Mouse (Mus musculus) embryo, embryonic 9.5 days (tissue): ENCODE measurements at regions not wholly inside any gene's neighbourhood (a gene's known extent, or its start where the extent isn't known, plus 50 kb on each side); places are given as distances from the start of the nearest gene placed in this dataset.

Experiments used
- DNase-seq: peaks from one replicate; pipeline ENCODE4 v3.0.0-alpha.2; 2017; ENCODE audit errors: extremely low spot score

DNA sequence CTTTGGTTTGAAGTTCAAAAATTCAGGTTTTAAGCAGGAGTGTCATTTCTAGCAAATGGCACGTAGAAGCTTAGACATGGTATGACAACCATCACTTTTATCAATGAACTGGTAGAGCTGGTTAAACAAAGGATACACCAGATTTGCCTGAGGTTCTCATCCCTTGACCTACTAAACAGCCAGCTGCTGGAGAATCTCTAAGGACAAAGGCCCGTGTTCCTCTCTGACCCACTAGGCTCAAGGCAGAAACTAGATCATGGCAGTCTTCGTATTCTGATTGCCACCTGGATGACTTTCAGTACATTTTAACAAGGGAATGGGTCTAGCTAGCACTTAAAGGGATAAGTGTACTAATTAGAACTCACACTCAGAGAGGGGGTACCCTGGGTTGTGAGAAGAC, 155.2 kb upstream of the Bcl6 start:
- no peak for DNase-seq

DNA sequence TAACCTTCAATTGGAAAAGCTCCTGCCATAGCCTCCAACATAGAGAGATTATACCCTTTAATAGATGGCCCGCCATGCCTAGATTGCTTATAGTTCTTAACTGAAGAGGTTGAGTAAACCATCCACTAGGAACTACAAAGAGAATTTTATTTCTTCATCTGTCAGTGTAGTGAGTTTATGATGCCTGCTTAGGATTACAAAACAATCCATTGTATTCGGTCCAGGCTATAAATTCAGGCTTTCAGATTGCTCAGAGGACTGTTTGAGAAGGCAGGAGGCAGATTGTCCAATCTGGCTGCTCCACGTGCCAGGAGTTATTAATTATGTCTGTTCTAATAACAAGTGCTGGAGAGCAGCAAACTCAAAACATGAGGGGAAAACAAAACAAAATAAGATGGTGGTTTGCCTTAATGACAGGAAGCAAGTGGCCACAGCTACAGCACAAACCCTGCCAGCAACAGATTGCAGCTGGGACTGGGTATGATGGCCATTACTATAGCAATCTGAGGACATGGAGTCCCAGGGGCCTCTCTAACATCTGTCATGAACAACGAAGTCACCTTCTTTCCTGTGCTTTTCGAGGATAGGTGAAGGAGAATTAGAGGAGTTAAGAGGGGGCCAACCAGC, 154.4 kb upstream of the Bcl6 start:
- no peak for DNase-seq

DNA sequence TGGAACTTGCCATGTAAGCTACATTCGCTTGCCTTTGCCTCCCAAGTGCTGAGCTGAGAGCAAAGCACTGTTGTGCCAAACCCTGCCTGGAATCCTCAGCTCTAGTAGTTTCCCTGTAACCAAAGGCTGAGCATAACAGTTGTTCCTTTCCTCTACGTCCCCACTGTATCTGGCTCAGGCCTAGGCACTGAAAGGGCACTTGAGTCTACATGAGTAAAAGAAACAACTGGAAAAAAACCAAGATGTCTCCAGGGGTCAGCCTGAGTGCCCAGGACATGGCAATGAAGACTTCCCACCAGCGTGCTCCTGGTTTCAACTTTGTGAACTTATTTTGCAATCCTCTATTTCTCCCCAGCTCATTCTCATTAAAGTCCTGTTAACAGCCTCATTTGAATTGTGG, 150.5 kb upstream of the Bcl6 start:
- no peak for DNase-seq

DNA sequence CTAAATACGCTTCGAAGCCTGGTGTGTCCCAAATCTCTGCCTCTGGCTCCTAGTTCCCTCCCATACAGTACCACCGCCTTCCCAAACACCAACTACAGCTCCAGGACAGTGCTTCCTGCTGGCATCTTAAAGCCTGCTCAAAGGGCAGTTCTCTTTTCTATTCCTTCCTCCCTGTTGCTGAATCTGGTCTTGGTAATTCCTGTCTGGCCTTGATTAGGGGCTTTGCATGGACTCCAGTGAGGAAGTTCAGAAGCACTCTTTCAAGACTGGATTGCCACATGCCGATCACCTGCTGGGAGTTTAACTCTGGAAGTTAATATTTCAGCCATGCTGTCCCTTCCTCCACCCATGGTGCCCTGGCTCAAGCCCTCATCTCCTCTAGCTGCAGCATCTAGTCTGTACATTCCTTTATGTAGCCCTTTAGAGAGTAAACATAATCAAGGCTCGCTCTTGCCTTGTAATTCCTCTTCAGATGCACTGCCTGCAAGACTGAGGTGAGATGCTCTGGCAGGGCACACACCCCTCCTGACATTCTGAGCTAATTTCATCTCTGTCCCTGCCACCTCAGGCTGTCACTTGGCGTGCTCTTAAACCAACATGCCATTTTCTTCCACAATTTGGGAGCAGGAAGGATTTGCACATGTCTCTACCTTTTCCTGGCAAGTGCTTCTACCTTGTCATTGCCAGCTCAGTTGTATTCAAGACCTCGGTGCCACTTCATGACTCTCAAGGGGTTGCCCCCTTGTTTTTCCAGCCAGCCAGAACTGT, 148.8 kb upstream of the Bcl6 start:
- no peak for DNase-seq

DNA sequence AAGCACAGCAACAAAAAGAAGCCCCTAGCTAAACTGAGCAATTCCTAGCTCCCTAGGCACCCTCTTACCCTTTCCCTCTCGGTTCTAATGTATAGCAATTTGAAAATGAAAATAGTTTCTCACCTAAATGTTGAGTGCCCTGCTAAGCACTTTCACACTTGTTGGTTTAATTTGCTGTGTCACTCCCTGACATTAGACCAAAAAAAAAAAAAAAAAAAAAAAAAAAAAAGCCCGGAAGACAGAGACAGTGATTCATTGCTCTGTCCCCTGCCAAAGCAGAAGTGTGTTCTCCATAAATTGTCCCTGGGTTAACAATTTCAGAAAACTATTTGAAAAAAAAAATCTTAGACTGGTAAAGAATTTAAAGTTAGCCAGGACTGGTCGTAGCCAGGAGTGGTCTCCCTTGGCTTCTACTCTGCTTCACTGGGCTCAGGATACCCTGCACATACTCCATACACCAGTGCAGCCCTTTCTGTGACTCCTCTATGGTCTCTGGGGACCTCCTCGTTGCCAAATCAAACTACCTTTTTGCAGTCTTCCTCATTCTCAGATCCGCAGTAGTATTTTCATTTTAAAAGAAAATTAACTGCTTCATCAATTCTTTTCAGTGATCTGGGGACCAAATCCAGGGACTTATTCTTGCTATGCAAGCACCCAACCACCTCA, 148.0 kb upstream of the Bcl6 start:
- DNase-seq: no peak

DNA sequence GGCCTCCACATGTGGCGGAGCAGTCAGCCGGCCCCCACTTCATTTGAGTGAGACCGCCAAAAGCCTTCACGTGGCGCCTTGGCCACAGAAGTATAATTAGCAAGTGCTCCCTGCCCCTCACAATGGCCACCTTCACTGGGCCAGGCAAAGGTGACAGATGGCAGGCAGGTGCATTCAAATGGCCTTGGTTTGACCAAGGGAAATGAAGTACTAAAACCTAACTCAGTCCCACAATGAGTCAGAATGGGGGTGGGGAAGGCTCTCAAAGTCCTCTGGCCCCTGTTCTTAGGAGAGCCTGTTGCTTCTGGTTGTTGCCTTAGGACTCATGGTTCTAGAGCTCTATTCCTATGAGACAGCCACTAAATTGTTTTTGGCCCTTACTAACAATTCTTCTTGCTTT, 147.2 kb upstream of the Bcl6 start:
- DNase-seq: no peak

DNA sequence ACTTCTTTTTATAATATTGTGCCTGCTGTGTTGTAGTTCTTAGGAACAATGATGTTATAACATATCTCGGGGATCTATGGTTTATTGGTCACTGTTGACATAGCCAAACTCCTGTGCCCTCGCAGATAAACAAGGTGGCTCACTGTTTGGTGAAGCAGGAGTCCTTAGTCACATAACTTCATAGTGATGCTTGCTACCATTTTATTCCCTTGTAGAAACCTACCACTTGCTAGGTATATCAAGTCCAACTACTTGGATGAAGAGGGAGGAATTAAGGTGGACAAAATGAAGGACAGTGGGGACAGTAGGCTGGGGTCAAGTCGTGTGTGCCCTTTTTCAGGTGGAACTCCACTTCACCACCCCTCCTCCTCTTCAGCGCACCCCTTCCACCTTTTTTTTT, 146.7 kb upstream of the Bcl6 start:
- DNase-seq: no peak

DNA sequence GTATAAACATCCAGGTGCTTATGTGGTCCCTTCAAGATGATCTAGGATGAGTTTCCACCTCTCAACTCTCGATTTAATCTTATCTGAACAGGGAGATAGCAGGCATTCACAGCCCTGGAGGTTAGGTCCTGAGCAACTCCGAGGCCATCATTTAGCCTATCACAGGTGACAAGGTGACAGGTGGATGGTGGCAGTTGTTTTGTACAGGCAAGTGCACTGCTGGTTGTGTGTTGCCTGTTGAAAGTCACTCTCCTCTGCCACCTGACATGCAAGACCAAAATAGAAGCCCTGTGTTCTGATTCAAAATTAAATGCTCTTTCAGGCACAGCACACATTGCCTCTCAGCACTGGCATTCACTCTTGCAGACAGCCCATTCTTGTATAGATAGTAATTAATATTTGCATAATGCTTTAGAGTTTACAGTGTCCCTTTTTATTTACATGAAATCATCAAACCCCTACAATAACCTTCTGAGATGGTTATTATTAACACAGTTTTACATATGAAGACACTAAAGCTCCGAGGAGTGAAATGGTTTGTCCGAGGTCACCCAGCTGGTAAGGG, 145.9 kb upstream of the Bcl6 start:
- DNase-seq: no peak

DNA sequence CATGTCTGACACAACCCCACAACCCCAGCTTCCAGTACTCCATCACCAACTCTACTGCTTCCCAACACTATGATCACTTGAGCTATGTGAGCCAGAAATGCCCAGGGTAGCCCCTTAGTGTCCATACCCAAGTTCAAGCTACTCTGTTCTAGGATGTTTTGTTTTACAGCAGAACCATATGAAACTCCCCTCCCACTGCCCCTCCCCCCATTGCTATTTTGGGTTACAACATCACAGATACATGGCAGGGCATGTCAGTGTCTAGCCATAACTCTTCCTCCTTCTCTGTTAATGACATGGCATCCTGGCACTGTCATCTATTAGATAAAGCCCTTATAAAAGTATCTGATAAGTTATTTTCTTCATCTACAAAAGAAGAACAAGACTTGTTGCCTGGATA, 142.0 kb upstream of the Bcl6 start:
- no peak for DNase-seq

DNA sequence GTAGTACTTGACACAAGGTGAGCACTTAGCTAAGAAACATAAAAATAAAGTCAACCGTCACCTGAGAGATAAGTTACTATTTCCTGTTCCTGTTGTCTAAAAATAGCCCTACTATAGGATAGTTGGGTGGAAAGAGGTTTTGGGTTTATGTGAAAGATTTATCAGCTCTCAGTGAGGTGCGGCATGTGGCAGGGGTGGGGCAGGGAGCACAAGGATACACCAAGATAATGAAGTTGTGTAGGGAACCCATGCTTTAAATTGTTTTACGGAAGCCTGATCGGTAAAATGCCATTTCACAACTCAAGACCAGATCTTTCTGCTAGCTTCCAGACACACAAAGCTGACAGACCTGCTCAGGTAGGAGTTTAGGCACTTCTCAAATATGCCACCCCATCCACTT, 141.0 kb upstream of the Bcl6 start:
- no peak for DNase-seq

DNA sequence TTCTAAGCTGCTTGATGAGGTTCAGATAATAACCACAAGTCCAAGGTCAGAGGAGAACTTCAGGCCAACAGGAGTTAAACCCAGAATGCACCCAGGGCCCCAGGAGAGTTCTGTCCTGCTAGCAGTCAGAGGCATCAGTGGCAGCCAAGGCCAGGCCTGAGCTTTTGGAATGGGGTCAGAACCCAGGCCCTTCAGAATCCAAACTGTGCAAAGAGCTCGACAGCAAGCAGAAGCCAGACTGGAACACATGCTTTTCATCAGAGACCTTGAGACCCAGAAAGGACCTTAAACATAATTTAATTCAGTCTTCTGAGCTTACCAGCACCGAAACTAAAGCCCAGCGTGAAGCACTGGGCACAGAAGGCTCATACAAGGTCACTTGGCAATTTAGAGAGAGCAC, 139.9 kb upstream of the Bcl6 start:
- no peak for DNase-seq

DNA sequence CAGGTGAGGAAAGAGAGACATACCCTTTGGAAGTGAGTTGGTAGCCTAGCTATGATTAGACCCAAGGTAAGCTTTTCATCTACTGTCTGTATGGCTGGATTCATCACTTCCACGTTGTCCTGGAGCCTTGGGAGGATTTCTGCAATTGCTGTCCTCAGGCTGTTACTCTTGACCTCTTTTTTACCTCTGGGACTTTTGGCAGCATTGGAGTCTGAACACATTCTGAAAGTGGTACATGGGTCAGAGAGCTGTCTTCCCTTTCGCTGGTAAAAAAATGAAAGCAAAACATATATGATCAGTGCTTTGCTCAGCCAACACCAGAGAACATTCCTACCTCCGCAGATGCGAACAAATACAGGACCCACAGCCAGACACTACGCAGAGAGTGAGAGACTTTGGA, 136.1 kb upstream of the Bcl6 start:
- no peak for DNase-seq

DNA sequence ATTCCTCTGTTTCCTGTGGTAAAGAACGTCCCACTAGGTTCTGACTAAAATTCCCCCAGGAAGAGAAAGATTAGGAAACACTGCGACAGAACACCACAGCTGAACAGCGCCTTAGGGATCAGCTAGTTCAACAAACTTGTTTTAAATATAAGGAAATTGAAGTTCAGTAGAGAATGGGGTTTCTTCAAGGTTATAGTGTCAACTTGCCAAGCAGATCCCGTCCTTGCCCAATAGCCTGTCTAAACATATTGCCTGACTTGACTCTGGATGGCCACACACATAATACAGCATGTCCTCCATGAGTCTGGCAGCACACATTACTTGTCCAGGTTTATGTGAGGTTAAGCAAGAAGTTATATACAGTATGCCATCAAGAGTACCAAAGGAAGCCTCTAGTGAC, 135.4 kb upstream of the Bcl6 start:
- no peak for DNase-seq

DNA sequence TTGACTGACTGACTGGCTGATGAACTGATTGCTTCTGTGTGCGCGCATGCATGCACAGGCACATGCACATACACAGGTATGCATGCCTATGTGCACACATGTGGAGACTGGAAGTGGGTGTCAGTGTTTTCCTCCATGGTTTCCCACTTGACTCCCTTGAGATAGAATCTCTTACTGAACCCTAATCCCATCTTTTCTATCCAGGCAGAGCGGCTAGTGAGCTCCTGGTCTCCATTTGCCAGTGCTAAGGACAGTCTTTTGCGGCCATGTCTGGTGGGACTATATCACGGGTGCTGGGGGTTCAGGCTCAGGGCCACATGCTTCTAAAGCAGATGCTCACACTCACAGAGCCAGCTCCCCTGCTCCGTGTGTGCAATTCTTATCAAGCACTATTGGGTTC, 133.0 kb upstream of the Bcl6 start:
- DNase-seq: no peak

DNA sequence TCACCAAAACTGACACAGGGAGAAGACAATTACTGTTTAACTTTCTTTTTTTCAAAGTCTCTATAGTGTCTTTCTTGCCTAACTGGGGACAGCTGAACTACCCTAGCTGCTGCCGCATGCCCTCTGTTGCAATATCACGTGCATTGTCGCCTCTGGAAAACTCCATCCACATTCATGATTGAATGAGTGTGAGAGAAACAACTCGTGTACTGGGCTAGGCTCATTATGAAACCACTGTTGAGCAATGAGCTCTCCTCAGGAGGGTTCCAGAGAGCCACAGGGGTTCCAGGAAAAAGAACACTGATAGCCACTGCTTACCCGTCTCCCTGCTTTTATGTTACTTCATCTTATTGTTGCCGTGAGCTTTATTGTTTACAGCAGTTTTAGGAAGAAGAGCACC, 132.2 kb upstream of the Bcl6 start:
- no peak for DNase-seq

DNA sequence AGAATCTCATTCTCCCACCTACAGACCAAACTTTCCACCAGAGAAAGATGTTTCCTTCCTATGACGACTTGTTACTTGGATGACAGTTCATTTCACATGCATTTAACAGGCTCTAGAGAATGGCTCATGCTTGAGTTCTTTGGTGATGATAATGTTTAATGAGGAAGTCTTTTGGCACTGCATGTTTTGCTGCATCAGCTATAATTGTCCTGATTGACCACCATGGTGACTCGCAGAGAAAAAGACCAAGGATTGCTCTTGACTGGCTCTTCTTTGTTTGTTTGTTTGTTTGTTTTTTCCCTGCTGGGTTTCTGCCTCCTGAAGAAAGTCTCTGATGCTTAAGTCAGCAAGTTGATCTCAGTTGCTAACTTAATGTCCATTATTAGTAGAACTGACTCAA, 129.8 kb upstream of the Bcl6 start:
- no peak for DNase-seq

DNA sequence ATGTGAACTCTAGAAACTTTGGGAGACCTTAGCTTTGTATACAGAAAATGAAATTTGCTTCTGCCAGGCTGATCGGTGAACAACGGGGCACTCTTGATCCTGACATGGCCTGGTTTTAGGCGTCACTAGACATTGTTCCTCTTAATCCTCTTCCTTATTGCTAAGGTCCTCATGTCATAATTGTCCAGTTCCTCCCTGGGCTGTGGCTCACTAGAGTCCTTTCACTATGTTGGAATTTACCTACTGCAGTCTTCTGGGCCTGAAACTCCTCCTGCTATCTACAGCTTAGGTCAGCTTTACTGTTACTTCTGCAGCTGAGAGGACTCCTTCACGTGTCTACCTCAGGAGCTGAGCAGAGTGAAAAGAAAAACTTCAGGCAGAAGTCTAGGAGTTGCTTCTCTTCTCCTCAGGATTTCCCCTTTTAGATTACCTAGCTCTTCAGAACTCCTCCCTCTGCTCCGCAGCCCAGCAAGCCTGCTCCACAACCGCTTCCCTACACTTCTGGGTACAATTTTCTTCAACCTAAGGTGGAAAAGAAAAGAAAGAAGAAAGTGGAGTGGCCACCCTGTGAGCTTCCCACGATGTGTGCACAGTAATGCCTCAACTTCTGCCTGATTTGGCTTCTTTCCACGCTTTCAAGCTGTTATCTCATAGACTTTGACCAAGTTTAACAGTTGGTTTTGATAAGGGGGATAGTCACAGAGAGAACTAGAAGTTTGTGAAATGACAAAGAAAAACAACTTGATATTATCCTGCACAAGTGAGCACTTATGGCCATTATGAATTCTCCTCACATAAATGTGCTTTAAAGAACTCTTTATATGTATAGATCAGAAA, 114.4 kb upstream of the Bcl6 start:
- no peak for DNase-seq

DNA sequence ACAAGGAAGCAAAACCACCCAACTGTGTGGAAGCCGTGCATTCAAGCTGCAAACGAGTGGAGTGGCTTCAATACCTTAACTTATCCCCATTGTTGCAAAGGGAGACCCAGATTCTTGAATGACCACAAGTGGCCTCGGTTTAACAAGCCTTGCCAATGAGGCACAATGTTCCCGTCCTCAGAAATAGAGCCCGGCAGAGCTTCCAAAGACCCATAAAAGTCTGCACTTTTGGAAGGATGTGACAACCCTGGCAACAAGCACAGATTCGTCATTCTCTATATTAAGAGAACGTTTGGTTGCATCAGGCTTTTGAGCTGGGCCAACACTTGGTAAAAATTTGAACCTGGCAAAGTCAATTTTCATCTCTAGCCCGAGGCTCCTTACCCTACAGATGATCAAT, 108.9 kb upstream of the Bcl6 start:
- DNase-seq: no peak

DNA sequence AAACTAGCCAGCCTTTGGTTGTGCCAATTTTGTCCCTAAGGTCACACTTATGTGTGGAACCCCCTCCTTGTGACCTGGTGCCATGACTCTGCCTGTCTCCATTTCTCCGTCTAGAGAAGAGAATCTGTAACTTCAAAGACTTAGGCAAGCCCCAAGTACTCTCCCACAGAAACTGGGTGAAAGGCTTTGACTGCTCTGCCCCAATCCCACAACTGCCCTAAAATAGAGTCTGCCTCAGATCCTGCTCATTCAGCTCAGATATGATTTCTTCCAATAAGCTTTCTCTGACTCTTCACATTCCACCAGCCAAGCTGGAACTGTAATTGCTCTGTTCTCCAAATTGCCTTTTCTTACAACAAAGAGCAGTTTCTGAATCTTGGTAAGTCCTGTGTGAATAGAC, 107.4 kb upstream of the Bcl6 start:
- DNase-seq: no peak

DNA sequence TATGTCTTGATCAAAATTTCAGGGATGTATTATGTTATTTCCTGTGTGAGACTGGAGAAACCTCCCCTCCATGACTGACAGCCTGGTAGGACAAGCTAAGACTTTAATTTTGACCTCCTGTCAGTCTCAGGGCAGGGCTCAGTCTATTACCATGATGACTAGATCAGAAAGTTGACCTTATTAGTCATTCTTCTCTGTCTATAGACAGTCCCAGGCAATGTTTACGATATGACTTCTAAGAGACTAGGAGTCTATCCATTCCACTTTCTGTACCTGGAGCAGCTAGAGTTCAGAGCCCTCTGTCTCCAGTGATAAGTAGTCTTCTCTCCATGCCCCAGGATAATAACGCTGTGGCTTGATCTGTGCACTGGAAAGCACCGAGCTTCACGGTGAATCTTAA, 107.0 kb upstream of the Bcl6 start:
- DNase-seq: no peak

DNA sequence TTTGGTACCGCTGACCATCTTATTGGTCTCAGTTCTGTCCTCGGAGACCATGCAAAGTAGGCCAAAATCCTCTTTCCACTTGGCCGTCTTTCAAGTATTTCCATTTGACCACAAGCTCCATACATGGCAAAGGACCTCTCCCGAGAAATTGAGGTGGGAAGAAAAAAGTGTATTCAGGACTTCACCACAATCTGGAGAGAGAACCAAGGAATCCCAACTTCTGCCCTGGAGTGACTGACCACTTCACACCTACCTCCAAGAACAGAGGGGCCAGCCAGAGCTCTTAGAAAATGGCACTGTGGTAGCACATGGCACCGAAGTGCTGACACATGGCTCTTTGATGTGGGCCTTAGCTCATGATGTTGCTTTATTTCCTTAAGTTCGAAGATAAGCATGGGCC, 105.9 kb upstream of the Bcl6 start:
- DNase-seq: no peak

DNA sequence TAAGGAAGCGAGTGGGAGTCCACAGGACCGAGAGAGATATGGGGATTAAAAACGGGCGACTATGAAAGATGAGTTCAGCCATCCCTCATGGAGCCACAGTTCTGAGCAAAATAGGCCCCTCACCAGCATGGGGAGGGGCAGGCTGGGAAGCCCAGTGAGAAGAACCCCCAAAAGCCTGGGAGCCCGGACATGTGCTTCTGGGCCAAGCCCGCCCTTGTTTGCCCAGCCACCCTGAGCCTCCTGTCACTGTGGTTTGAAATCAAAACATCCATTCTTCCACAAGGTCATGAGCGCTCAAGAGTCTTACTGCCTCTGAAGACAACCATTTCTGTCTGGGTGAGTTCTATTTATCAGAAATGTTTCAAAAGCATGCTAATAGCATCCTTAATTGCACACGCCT, 105.0 kb upstream of the Bcl6 start:
- no peak for DNase-seq
